Mouse (Mus musculus): ENCODE data around the gene Olfr1396.

DNA sequence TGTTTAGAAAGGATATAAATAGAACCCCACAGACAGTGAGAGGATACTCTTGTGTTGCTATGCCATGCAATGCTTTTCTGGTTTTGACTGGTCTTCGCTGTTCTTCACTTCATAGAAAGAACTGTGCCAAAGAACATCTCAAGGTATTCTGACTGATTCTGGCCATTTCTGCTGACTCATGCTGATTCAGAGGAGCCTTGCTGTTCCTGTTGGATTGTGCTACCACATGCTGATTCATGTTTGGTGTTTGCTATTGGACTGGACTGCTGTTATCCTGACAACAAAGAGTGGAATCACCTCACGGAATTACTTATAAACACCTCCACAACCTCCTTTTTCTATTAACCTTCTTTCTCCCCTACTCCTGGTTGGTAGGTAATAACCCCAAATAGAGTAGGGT lies 9.5 kb upstream of the Olfr1396 start:
- TF ChIP-seq POLR2A (IDR thresholded peaks at IDR 0.05; ENCODE audit: insufficient read depth, low read length) (no peak), CTCF (IDR thresholded peaks at IDR 0.05; ENCODE audit: low read depth, low read length) (no peak)

All from ES-Bruce4 (cell line).